Mouse (Mus musculus) erythroblast, adult 5-6 weeks (primary cell): ENCODE measurements around the gene Cramp1l. TPM values are rescaled to one million over a fixed set of nuclear protein-coding genes. Genes with fewer than 3 reads are reported as not detected.
"Not testable (repeated sequence)": the region's sequence is repeated elsewhere in the genome, so short reads cannot be mapped to it uniquely, and the experiment has no call there.

Experiments
- ATAC-seq: replicated peaks from 2 replicates; pipeline ENCODE4 v1.8.0; 2016; ENCODE audit warnings: moderate number of reproducible peaks, mild to moderate bottlenecking, moderate TSS enrichment, inconsistent platforms; ENCODE audit not compliant: poor library complexity, low FRiP score, severe bottlenecking
- total RNA-seq, 2 experiments: library from RNA; stranded (forward) in 1 of 2; stranded (reverse) in 1 of 2; fragments of 150-400 nt in 1 of 2; fragments of 200-764, 138-1000 nt in 1 of 2; gene quantifications; 2 replicates each; pipeline versions ENCODE4 v1.2.3 to v1.2.4; 2015 to 2017; ENCODE audit warnings: low replicate concordance in 2 of 2

The Cramp1l gene
- total RNA-seq, 2 experiments from 2014 or later: 16.7 to 19.0 TPM

- ATAC-seq: no peak; the same call in 1 of the 2 replicates
These were observed 54.5 kb downstream of the Cramp1l start for GRCm38 (mm10) chr17:24960852-24961715.

- ATAC-seq: peak; percentile 97
These were observed 55.3 kb downstream of the Cramp1l start, which contains the start of gene Jpt2 for GRCm38 (mm10) chr17:24960135-24960851. Gene Jpt2, minus strand, starts transcription at chr17:24960689.

- ATAC-seq: no peak
These were observed 56.2 kb downstream of the Cramp1l start for GRCm38 (mm10) chr17:24959371-24959770.

GRCm38 (mm10) chr17:24953291-24953690, 62.3 kb downstream of the Cramp1l start:
- no peak for ATAC-seq

- ATAC-seq: no peak
These were observed 64.9 kb downstream of the Cramp1l start for GRCm38 (mm10) chr17:24950671-24951070.

- ATAC-seq: no peak
These were observed 67.4 kb downstream of the Cramp1l start for GRCm38 (mm10) chr17:24948204-24948603.

- ATAC-seq: not testable (repeated sequence)
These were observed 72.0 kb downstream of the Cramp1l start for GRCm38 (mm10) chr17:24943589-24943988.

GRCm38 (mm10) chr17:24943036-24943435, 72.6 kb downstream of the Cramp1l start:
- ATAC-seq: 0 out of 2 replicates have a peak, but pooled peaks have one; percentile 53

- peak; percentile 83; the same call in 1 of the 2 replicates for ATAC-seq
These were observed 73.1 kb downstream of the Cramp1l start for GRCm38 (mm10) chr17:24942453-24942852.

- no peak for ATAC-seq
These were observed 78.3 kb downstream of the Cramp1l start for GRCm38 (mm10) chr17:24937266-24937665.

- peak; percentile 96 for ATAC-seq
These were observed 79.0 kb downstream of the Cramp1l start, which contains the start of gene Mapk8ip3 for GRCm38 (mm10) chr17:24936259-24937237. Gene Mapk8ip3, minus strand, starts transcription at chr17:24936977.

GRCm38 (mm10) chr17:24935666-24936065, 79.9 kb downstream of the Cramp1l start:
- 0 out of 2 replicates have a peak, but pooled peaks have one; percentile 2 for ATAC-seq

- ATAC-seq: no peak
These were observed 80.7 kb downstream of the Cramp1l start for GRCm38 (mm10) chr17:24934926-24935325.

- ATAC-seq: no peak
These were observed 82.4 kb downstream of the Cramp1l start for GRCm38 (mm10) chr17:24933163-24933562.

- no peak for ATAC-seq
These were observed 83.2 kb downstream of the Cramp1l start for GRCm38 (mm10) chr17:24932431-24932830.

GRCm38 (mm10) chr17:24929506-24929905, 86.1 kb downstream of the Cramp1l start:
- no peak for ATAC-seq

- ATAC-seq: no peak
These were observed 92.3 kb downstream of the Cramp1l start for GRCm38 (mm10) chr17:24923246-24923645.

- no peak for ATAC-seq
These were observed 101.6 kb downstream of the Cramp1l start for GRCm38 (mm10) chr17:24913984-24914383.
